Mouse (Mus musculus) G1E (cell line): ENCODE data around the gene B3gat1.

ENCODE experiments used
- CTCF ChIP-seq: IDR thresholded peaks from 2 replicates; pipeline ENCODE4 v1.5.1; 2012; ENCODE audit warnings: low read depth, low read length, inconsistent platforms, mixed read lengths
- POLR2AphosphoS5 ChIP-seq: IDR thresholded peaks from 2 replicates; pipeline ENCODE4 v1.6.1; 2012; ENCODE audit warnings: low read depth, low read length, inconsistent platforms; ENCODE audit not compliant: insufficient replicate concordance
- TAL1 ChIP-seq: conservative IDR thresholded peaks from 2 replicates; pipeline ENCODE4 v1.6.1; 2012; ENCODE audit warnings: low read depth, low read length, inconsistent platforms, mixed read lengths

GRCm38 (mm10) chr9:26804321-26804720 is 70.8 kb downstream of the B3gat1 start:
- no peak for TF ChIP-seq CTCF
- no peak for TF ChIP-seq POLR2AphosphoS5
- no peak for TF ChIP-seq TAL1
